Mouse (Mus musculus) hindbrain, embryonic 14.5 days (tissue): ENCODE data around the gene Prr12. TPM values are rescaled to one million over a fixed set of nuclear protein-coding genes. Genes with fewer than 3 reads are reported as not detected.

ENCODE experiments used
- ATAC-seq: fragments of 200-750 bp; cut with Nextera tagmentation; 2 replicates; pipeline ENCODE4 v1.8.0; 2017; ENCODE audit warnings: moderate number of reproducible peaks, mild to moderate bottlenecking, moderate TSS enrichment, moderate library complexity; ENCODE audit not compliant: low FRiP score
- DNase-seq: peaks from one replicate; pipeline ENCODE4 v3.0.0-alpha.2; 2015; ENCODE audit warnings: low spot score
- H3K27ac ChIP-seq: fragments of 300-500 bp; sonication (generic); 2 replicates; pipeline ENCODE4 v1.5.1; 2014; ENCODE audit warnings: mild to moderate bottlenecking, moderate library complexity
- H3K27me3 ChIP-seq: fragments of 300-500 bp; sonication (generic); 2 replicates; pipeline ENCODE4 v1.6.1; 2014; ENCODE audit warnings: mild to moderate bottlenecking, low read length, mixed read lengths; ENCODE audit not compliant: control insufficient read depth, insufficient read depth
- H3K36me3 ChIP-seq: fragments of 300-500 bp; sonication (generic); replicated peaks from 2 replicates; pipeline ENCODE4 v1.6.1; 2014; ENCODE audit not compliant: control insufficient read depth, insufficient read depth
- H3K4me1 ChIP-seq: fragments of 300-500 bp; sonication (generic); replicated peaks from 2 replicates; pipeline ENCODE4 v1.6.1; 2014; ENCODE audit warnings: antibody characterized with exemption, low read length, mixed read lengths; ENCODE audit not compliant: control insufficient read depth, insufficient read depth
- H3K4me2 ChIP-seq: fragments of 300-500 bp; sonication (generic); replicated peaks from 2 replicates; pipeline ENCODE4 v1.6.1; 2014; ENCODE audit warnings: mild to moderate bottlenecking, moderate library complexity
- H3K4me3 ChIP-seq: fragments of 300-500 bp; sonication (generic); replicated peaks from 2 replicates; pipeline ENCODE4 v1.5.1; 2014; ENCODE audit warnings: mild to moderate bottlenecking, low read length
- H3K9ac ChIP-seq: fragments of 300-500 bp; sonication (generic); 2 replicates; pipeline ENCODE4 v1.6.1; 2014
- H3K9me3 ChIP-seq: fragments of 300-500 bp; sonication (generic); 2 replicates; pipeline ENCODE4 v1.6.1; 2016; ENCODE audit warnings: low read length; ENCODE audit not compliant: control insufficient read depth
- whole genome bisulfite sequencing: fragments of 180-500 bp; shearing (Covaris S2); extraction: QIAGEN DNeasy Blood & Tissue Kit; methylation state at CpG from one replicate; pipeline ENCODE4 v1.1.7; 2014; 5-methylcytosine and 5-hydroxymethylcytosine counted together
- polyA plus RNA-seq: library from polyadenylated mRNA; unstranded; fragments of >200 nt; fragmentation: Nextera tagmentation; extraction: Ambion mirVana; gene quantifications from 2 replicates; pipeline ENCODE4 v1.2.1, GENCODE M21; 2014

Prr12 gene
- polyA plus RNA-seq, 1 experiment from 2014 or later = 16.5 TPM

- 86% methylated on average over 11 of the region's 11 CpGs for WGBS
- Histone ChIP-seq H3K4me2 (no peak overlapping the region), H3K4me1 (peaks cover 13% of the 10 kb centered on the region), H3K4me3 (no peak overlapping the region), H3K9me3 (no peaks in the 10 kb centered on the region), H3K9ac (no peak overlapping the region), H3K27me3 (no peaks in the 10 kb centered on the region), H3K27ac (no peak overlapping the region), H3K36me3 (peaks cover 56% of the 10 kb centered on the region)
- ATAC-seq = no peak
- no peak for DNase-seq
Measured at GRCm38 (mm10) chr7:44999753-45000152, 52.9 kb downstream of the Prr12 start.

- DNase-seq (no peak), ATAC-seq (no peak)
- Histone ChIP-seq H3K4me2 (peak within 1 kb of the TSS; percentile 96), H3K36me3 (peaks cover 47% of the 10 kb centered on the region), H3K4me1 (peaks cover 13% of the 10 kb centered on the region), H3K9me3 (no peaks in the 10 kb centered on the region), H3K27ac (peak within 1 kb of the TSS; percentile 77), H3K27me3 (no peaks in the 10 kb centered on the region), H3K9ac (peak within 1 kb of the TSS; percentile 80), H3K4me3 (peak within 1 kb of the TSS; percentile 62)
- 2% methylated on average over 18 of the region's 18 CpGs for WGBS
Measured at GRCm38 (mm10) chr7:44998501-44998955, 54.2 kb downstream of the Prr12 start, which contains the start of gene Bcl2l12. Gene Bcl2l12 (minus strand): TSS chr7:44998712.

GRCm38 (mm10) chr7:44997940-44998428 lies 54.7 kb downstream of the Prr12 start:
- WGBS = 4% methylated on average over 15 of the region's 15 CpGs
- Histone ChIP-seq H3K36me3 (peaks cover 41% of the 10 kb centered on the region), H3K27me3 (no peaks in the 10 kb centered on the region), H3K4me1 (peaks cover 13% of the 10 kb centered on the region), H3K27ac (peak overlapping the region; percentile 77), H3K4me3 (peak overlapping the region; percentile 62), H3K4me2 (peak overlapping the region; percentile 96), H3K9me3 (no peaks in the 10 kb centered on the region), H3K9ac (peak overlapping the region; percentile 80)
- ATAC-seq = no peak; the same call in 1 of the 2 replicates
- no peak for DNase-seq

GRCm38 (mm10) chr7:44997231-44997939 lies 55.3 kb downstream of the Prr12 start, which contains the start of gene Irf3:
Gene Irf3 (plus strand): TSS chr7:44997648.
- peak within 1 kb of the TSS; percentile 80 for H3K9ac ChIP-seq

GRCm38 (mm10) chr7:44996672-44997071 lies 56.0 kb downstream of the Prr12 start:
- 20% methylated on average over 10 of the region's 10 CpGs for WGBS
- peaks cover 28% of the 10 kb centered on the region for H3K36me3 ChIP-seq
- no peaks in the 10 kb centered on the region for H3K9me3 ChIP-seq
- H3K4me2 ChIP-seq = peak overlapping the region; percentile 96
- DNase-seq (no peak), ATAC-seq (no peak)
- no peaks in the 10 kb centered on the region for H3K27me3 ChIP-seq
- H3K4me3 ChIP-seq = peak overlapping the region; percentile 62
- no peak overlapping the region for H3K27ac ChIP-seq
- H3K4me1 ChIP-seq = peaks cover 13% of the 10 kb centered on the region
- peak overlapping the region; percentile 52 for H3K9ac ChIP-seq

More at GRCm38 (mm10) chr7:44997231-44997939, 55.3 kb downstream of the Prr12 start, which contains the start of gene Irf3:
- Histone ChIP-seq H3K27ac (peak within 1 kb of the TSS; percentile 77), H3K4me3 (peak within 1 kb of the TSS; percentile 62), H3K27me3 (no peaks in the 10 kb centered on the region), H3K4me2 (peak within 1 kb of the TSS; percentile 96), H3K36me3 (peaks cover 35% of the 10 kb centered on the region), H3K9me3 (no peaks in the 10 kb centered on the region), H3K4me1 (peaks cover 13% of the 10 kb centered on the region)
- peak; percentile 97 for DNase-seq
- WGBS = under 1% methylated on average over 43 of the region's 43 CpGs
- peak; percentile 89 for ATAC-seq

GRCm38 (mm10) chr7:44986879-44987718 lies 65.6 kb downstream of the Prr12 start:
- WGBS = under 1% methylated on average over 29 of the region's 29 CpGs
- H3K9ac ChIP-seq = peak overlapping the region; percentile 78
- peaks cover 23% of the 10 kb centered on the region for H3K36me3 ChIP-seq
- peak overlapping the region; percentile 61 for H3K4me3 ChIP-seq
- DNase-seq (peak; percentile 49), ATAC-seq (peak; percentile 4)
- no peaks in the 10 kb centered on the region for H3K27me3 ChIP-seq
- no peaks in the 10 kb centered on the region for H3K9me3 ChIP-seq
- H3K4me1 ChIP-seq = peaks cover 33% of the 10 kb centered on the region
- H3K27ac ChIP-seq = peak overlapping the region; percentile 92
- peak overlapping the region; percentile 63 for H3K4me2 ChIP-seq

GRCm38 (mm10) chr7:44986192-44986878 lies 66.3 kb downstream of the Prr12 start, which contains the start of gene Prmt1:
Gene Prmt1 (minus strand): TSS chr7:44986568.
- H3K9ac ChIP-seq = peak within 1 kb of the TSS; percentile 91
- H3K4me1 ChIP-seq = peaks cover 33% of the 10 kb centered on the region
- H3K4me2 ChIP-seq = peak within 1 kb of the TSS; percentile 68
- H3K27ac ChIP-seq = peak within 1 kb of the TSS; percentile 92
- no peaks in the 10 kb centered on the region for H3K9me3 ChIP-seq
- peak within 1 kb of the TSS; percentile 77 for H3K4me3 ChIP-seq
- ATAC-seq (peak; percentile 97), DNase-seq (peak; percentile 98)
- peaks cover 28% of the 10 kb centered on the region for H3K36me3 ChIP-seq
- no peaks in the 10 kb centered on the region for H3K27me3 ChIP-seq
- under 1% methylated on average over 40 of the region's 42 CpGs for WGBS

- Histone ChIP-seq H3K9me3 (no peaks in the 10 kb centered on the region), H3K4me2 (peak overlapping the region; percentile 68), H3K4me1 (peaks cover 33% of the 10 kb centered on the region), H3K4me3 (peak overlapping the region; percentile 77), H3K9ac (peak overlapping the region; percentile 91), H3K27me3 (no peaks in the 10 kb centered on the region), H3K36me3 (peaks cover 29% of the 10 kb centered on the region), H3K27ac (peak overlapping the region; percentile 89)
- DNase-seq (peak; percentile 36), ATAC-seq (peak; percentile 0; the same call in 1 of the 2 replicates)
- WGBS = under 1% methylated on average over 44 of the region's 45 CpGs
Measured at GRCm38 (mm10) chr7:44985595-44986191, 67.0 kb downstream of the Prr12 start.
